Mouse (Mus musculus): ENCODE measurements around the gene Nthl1.

DNA sequence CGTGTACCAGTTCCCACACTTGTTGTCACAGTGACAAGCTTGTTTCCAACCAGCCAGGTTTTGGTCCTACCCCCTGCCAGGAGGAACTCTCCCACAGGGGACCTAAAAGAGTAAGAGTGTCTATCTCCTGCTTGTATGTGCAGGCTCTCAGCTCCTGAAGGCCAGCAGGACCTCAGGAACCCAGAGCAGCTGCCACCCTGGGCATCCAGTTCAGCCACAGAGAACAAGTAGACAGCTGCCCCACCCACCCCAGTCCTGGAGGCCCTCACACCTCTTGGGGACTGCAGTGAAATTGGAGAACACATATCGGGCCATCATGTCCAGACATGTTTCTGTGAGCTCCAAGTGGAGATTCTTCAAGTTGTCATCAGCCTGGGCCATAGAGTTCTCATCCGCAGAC, 27.9 kb upstream of the Nthl1 start:
- no peak for TF ChIP-seq POLR2A (IDR thresholded peaks at IDR 0.05; ENCODE audit: insufficient read length, low read depth)
- TF ChIP-seq SRF (IDR thresholded peaks at IDR 0.05; ENCODE audit: control insufficient read depth, insufficient read length, low read depth) = no peak
- no peak for TF ChIP-seq TCF12 (IDR thresholded peaks at IDR 0.05; ENCODE audit: insufficient read depth, poor library complexity, severe bottlenecking)
- no peak for TF ChIP-seq POLR2AphosphoS2 (IDR thresholded peaks at IDR 0.05; ENCODE audit: insufficient read length, low read depth)
- no peak for TF ChIP-seq CEBPB (IDR thresholded peaks at IDR 0.05; ENCODE audit: insufficient read depth, poor library complexity, severe bottlenecking)
- no peak for TF ChIP-seq MAX (IDR thresholded peaks at IDR 0.05; ENCODE audit: low read depth)

Measured in myocyte (in vitro differentiated cells).